Mouse (Mus musculus): ENCODE measurements around the gene Gstp1. TPM values are rescaled to one million over a fixed set of nuclear protein-coding genes. Genes with fewer than 3 reads are reported as not detected.
"Not testable (repeated sequence)": the region's sequence is repeated elsewhere in the genome, so short reads cannot be mapped to it uniquely, and the experiment has no call there.

Gene Gstp1
- total and polyA plus RNA-seq, 2 experiments from 2014 or later, result 245 to 642 TPM

DNA sequence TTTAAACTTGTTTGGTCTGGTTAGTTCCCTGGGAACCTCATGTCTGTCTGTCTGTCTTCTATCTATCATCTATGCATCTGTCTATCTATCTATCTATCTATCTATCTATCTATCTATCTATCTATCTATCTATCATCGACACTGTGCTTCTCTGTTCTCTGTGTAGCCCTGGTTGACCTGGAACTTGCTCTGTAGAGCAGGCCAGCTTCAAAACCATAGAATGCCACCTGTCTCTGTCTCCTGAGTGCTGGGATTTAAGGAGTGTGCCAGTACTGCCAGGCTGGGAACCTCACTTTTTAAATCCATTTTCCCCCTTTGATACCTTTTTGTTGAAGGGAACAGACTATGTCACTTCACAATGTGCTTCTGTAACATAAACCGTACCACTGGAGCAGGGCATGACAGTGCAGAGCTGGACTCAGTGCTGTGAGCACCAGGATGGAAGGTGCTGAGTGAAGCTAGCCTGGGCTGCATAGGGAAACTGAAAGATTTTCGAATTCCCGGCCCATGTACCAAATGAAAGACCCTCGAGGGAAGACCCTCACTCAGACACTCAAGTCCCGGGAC is 23.2 kb upstream of the Gstp1 start:
- TF ChIP-seq CTCF (IDR thresholded peaks at IDR 0.05; ENCODE audit: low read depth), result no peak

DNA sequence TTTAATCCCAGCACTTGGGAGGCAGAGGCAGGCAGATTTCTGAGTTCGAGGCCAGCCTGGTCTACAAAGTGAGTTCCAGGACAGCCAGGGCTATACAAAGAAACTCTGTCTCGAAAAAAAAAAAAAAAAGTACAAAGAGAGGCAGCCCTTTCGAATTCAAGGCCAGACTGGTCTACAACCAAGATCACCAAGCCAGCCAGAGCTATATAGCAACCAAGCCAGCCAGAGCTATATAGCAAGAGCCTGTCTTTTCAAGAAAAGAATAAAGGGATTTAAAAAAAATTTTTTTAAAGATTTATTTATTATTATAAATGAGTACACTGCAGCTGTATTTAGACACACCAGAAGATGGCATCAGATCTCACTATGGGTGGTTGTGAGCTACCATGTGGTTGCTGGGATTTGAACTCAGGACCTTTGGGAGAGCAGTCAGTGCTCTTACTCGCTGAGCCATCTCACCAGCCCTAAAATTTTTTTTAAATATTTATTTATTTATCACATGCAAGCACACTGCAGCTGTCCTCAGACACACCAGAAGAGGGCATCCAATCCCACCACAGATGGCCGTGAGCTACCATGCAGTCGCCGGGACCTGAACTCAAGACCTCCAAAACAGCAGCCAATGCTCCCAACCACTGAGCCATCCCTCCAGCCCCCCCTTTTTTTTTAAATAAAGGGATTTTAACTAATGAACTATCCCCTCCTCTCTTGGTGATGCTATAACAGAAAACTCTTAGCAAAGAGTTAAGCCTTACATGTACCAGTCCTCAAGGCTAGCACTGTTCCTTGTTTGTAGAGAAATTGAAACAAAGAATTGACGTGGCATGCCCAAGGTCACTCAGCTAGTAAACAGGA is 22.5 kb upstream of the Gstp1 start:
- not testable (repeated sequence) for H3K4me1 ChIP-seq (ENCODE audit: insufficient read depth); H3K27me3 ChIP-seq (ENCODE audit: insufficient read depth, low read length); H3K27ac ChIP-seq (ENCODE audit: low read depth, low read length); H3K4me2 ChIP-seq (ENCODE audit: low read depth); H3K4me3 ChIP-seq (ENCODE audit: low read depth, low read length); DNase-seq; H3K9me3 ChIP-seq (ENCODE audit: low read length); H3K9ac ChIP-seq; ATAC-seq; H3K36me3 ChIP-seq (ENCODE audit: insufficient read depth)
- WGBS, result 84% methylated on average over 8 of the region's 8 CpGs

More for the DNA sequence above, 23.2 kb upstream of the Gstp1 start:
- Histone ChIP-seq H3K4me1 (ENCODE audit: insufficient read depth) (no peaks in the 10 kb centered on the region), H3K36me3 (ENCODE audit: insufficient read depth) (no peaks in the 10 kb centered on the region), H3K9me3 (ENCODE audit: low read length) (no peaks in the 10 kb centered on the region), H3K4me3 (ENCODE audit: low read depth, low read length) (no peak overlapping the region), H3K27me3 (ENCODE audit: insufficient read depth, low read length) (no peaks in the 10 kb centered on the region), H3K9ac (no peak overlapping the region), H3K27ac (ENCODE audit: low read depth, low read length) (no peak overlapping the region), H3K4me2 (ENCODE audit: low read depth) (no peak overlapping the region)
- DNase-seq (no peak), ATAC-seq (no peak)
- WGBS, result 87% methylated on average over 5 of the region's 6 CpGs

GRCm38 (mm10) chr19:4059069-4059740 is 21.4 kb upstream of the Gstp1 start, which contains the start of gene Gstp3:
TSS of gene Gstp3 (minus strand) at chr19:4059569.
- H3K27ac ChIP-seq (ENCODE audit: low read depth, low read length), result no peak within 1 kb of the TSS
- H3K4me1 ChIP-seq (ENCODE audit: insufficient read depth), result no peaks in the 10 kb centered on the region
- TF ChIP-seq CTCF (IDR thresholded peaks at IDR 0.05; ENCODE audit: low read depth), result no peak
- DNase-seq (no peak), ATAC-seq (no peak)
- no peak within 1 kb of the TSS for H3K4me3 ChIP-seq (ENCODE audit: low read depth, low read length)
- no peaks in the 10 kb centered on the region for H3K27me3 ChIP-seq (ENCODE audit: insufficient read depth, low read length)
- no peaks in the 10 kb centered on the region for H3K36me3 ChIP-seq (ENCODE audit: insufficient read depth)
- no peak within 1 kb of the TSS for H3K9ac ChIP-seq
- H3K4me2 ChIP-seq (ENCODE audit: low read depth), result no peak within 1 kb of the TSS
- 81% methylated on average over 15 of the region's 15 CpGs for WGBS
- no peaks in the 10 kb centered on the region for H3K9me3 ChIP-seq (ENCODE audit: low read length)

- DNase-seq (no peak), ATAC-seq (no peak)
- Histone ChIP-seq H3K4me1 (ENCODE audit: insufficient read depth) (no peaks in the 10 kb centered on the region), H3K36me3 (ENCODE audit: insufficient read depth) (no peaks in the 10 kb centered on the region), H3K9me3 (ENCODE audit: low read length) (no peaks in the 10 kb centered on the region), H3K4me3 (ENCODE audit: low read depth, low read length) (no peak overlapping the region), H3K9ac (no peak overlapping the region), H3K27me3 (ENCODE audit: insufficient read depth, low read length) (no peaks in the 10 kb centered on the region), H3K4me2 (ENCODE audit: low read depth) (no peak overlapping the region), H3K27ac (ENCODE audit: low read depth, low read length) (no peak overlapping the region)
- 87% methylated on average over 5 of the region's 5 CpGs for whole genome bisulfite sequencing
- no peak for TF ChIP-seq CTCF (IDR thresholded peaks at IDR 0.05; ENCODE audit: low read depth)
These were observed 20.8 kb upstream of the Gstp1 start for GRCm38 (mm10) chr19:4058581-4058980.

GRCm38 (mm10) chr19:4057962-4058361 is 20.2 kb upstream of the Gstp1 start:
- H3K4me1 ChIP-seq (ENCODE audit: insufficient read depth), result no peaks in the 10 kb centered on the region
- H3K36me3 ChIP-seq (ENCODE audit: insufficient read depth), result no peaks in the 10 kb centered on the region
- H3K4me2 ChIP-seq (ENCODE audit: low read depth), result no peak overlapping the region
- no peaks in the 10 kb centered on the region for H3K27me3 ChIP-seq (ENCODE audit: insufficient read depth, low read length)
- H3K9ac ChIP-seq, result no peak overlapping the region
- ATAC-seq (no peak), DNase-seq (no peak)
- no peaks in the 10 kb centered on the region for H3K9me3 ChIP-seq (ENCODE audit: low read length)
- no peak overlapping the region for H3K27ac ChIP-seq (ENCODE audit: low read depth, low read length)
- H3K4me3 ChIP-seq (ENCODE audit: low read depth, low read length), result no peak overlapping the region
- TF ChIP-seq CTCF (IDR thresholded peaks at IDR 0.05; ENCODE audit: low read depth), result no peak
- 92% methylated on average over 7 of the region's 7 CpGs for WGBS

DNA sequence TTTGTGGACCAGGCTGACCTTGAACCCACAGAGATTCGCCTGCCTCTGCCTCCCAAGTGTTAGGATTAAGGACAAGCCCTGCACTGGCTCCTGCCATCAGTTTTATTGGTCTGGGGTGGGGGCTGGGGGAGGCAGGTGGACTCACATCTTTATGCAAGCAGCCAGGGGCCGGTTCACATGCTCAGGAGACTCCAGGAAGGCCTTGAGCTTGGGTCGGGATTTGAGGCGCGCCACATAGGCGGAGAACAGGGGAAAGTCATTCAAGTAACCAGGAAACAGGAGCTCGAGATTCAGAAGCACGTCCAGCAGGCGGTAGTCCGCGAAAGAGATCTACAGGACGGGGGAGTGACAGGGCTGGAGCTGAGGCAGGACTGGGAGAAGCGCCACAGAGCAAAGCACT is 19.6 kb upstream of the Gstp1 start:
- no peak overlapping the region for H3K4me3 ChIP-seq (ENCODE audit: low read depth, low read length)
- H3K27ac ChIP-seq (ENCODE audit: low read depth, low read length), result no peak overlapping the region
- no peak overlapping the region for H3K4me2 ChIP-seq (ENCODE audit: low read depth)
- H3K36me3 ChIP-seq (ENCODE audit: insufficient read depth), result no peaks in the 10 kb centered on the region
- no peaks in the 10 kb centered on the region for H3K27me3 ChIP-seq (ENCODE audit: insufficient read depth, low read length)
- ATAC-seq (no peak), DNase-seq (no peak)
- H3K4me1 ChIP-seq (ENCODE audit: insufficient read depth), result no peaks in the 10 kb centered on the region
- no peak for TF ChIP-seq CTCF (IDR thresholded peaks at IDR 0.05; ENCODE audit: low read depth)
- WGBS, result 85% methylated on average over 13 of the region's 13 CpGs
- H3K9ac ChIP-seq, result no peak overlapping the region
- H3K9me3 ChIP-seq (ENCODE audit: low read length), result no peaks in the 10 kb centered on the region

GRCm38 (mm10) chr19:4056727-4057126 is 18.9 kb upstream of the Gstp1 start:
- ATAC-seq (no peak), DNase-seq (no peak)
- Histone ChIP-seq H3K4me2 (ENCODE audit: low read depth) (no peak overlapping the region), H3K9ac (no peak overlapping the region), H3K27me3 (ENCODE audit: insufficient read depth, low read length) (no peaks in the 10 kb centered on the region), H3K9me3 (ENCODE audit: low read length) (no peaks in the 10 kb centered on the region), H3K27ac (ENCODE audit: low read depth, low read length) (no peak overlapping the region), H3K36me3 (ENCODE audit: insufficient read depth) (no peaks in the 10 kb centered on the region), H3K4me3 (ENCODE audit: low read depth, low read length) (no peak overlapping the region), H3K4me1 (ENCODE audit: insufficient read depth) (no peaks in the 10 kb centered on the region)
- WGBS, result 39% methylated on average over 4 of the region's 4 CpGs
- no peak for TF ChIP-seq CTCF (IDR thresholded peaks at IDR 0.05; ENCODE audit: low read depth)
